Mouse (Mus musculus): ENCODE measurements around the gene Wdr92. TPM values are rescaled to one million over a fixed set of nuclear protein-coding genes. Genes with fewer than 3 reads are reported as not detected.
A peak's percentile ranks its signal among the peaks of the same experiment; 100 is the strongest.

The Wdr92 gene
- 19.9 and 21.9 TPM in 2 replicates for polyA plus RNA-seq (2015; fragmentation: Nextera tagmentation; extraction: Ambion mirVana)

DNA sequence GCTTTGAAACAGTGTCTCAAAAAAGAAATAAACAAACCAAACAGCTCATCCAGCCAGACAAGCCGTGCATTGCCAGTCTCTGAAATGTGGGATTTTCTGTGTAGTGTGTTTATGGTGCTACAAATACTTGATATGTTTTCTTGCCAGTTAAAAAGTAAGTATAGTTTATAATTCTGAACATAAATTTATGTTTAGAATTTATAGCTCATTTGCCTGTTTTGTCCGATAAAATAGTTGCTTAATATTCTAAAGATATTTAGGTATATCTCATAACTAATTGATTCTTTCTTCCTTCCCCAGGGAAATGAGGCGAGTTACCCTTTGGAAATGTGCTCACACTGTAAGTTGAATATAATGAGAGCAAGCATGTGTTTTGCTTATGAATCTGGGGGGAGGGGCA, at the start of gene Wdr92:
Gene Wdr92 (plus strand): TSS at position 301 of the 400 bp plus-strand sequence.
- Histone ChIP-seq H3K4me3 (no peak within 1 kb of the TSS), H3K4me2 (no peak within 1 kb of the TSS), H3K9me3 (replicated peaks) (no peaks in the 10 kb centered on the region), H3K27ac (no peak within 1 kb of the TSS), H3K4me1 (peaks cover 5% of the 10 kb centered on the region; the same call in 1 of the 2 replicates), H3K27me3 (no peaks in the 10 kb centered on the region), H3K9ac (no peak within 1 kb of the TSS), H3K36me3 (ENCODE audit: poor library complexity, severe bottlenecking) (no peaks in the 10 kb centered on the region; the same call in 1 of the 2 replicates)
- ATAC-seq, result no peak
- 83% methylated on average over 3 of the region's 3 CpGs for WGBS

DNA sequence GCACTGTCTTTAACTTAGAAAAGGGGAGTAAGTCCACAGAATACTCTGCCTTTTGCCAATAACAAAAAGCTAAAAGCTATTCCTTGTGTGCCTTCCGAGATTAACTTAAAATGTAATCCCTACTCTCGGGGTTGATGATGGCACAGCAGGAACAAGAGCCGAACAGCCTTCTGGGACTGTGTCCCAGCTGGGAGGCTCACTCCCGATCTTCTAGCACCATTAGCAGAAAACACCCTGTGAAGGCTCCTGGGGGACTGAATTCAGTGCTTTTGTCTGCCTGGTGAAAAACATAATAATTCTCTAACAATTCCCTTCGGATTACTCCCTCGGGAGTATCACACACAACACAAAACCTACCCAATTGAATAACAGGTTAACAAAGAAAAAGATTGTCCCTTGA, 46.3 kb upstream of the Wdr92 start:
- Histone ChIP-seq H3K27me3 (no peaks in the 10 kb centered on the region), H3K27ac (no peak overlapping the region), H3K9ac (no peak overlapping the region), H3K4me2 (no peak overlapping the region), H3K4me1 (no peaks in the 10 kb centered on the region), H3K36me3 (ENCODE audit: poor library complexity, severe bottlenecking) (no peaks in the 10 kb centered on the region), H3K9me3 (replicated peaks) (no peaks in the 10 kb centered on the region), H3K4me3 (no peak overlapping the region)
- 1% methylated on average over 6 of the region's 6 CpGs for WGBS
- no peak for ATAC-seq

DNA sequence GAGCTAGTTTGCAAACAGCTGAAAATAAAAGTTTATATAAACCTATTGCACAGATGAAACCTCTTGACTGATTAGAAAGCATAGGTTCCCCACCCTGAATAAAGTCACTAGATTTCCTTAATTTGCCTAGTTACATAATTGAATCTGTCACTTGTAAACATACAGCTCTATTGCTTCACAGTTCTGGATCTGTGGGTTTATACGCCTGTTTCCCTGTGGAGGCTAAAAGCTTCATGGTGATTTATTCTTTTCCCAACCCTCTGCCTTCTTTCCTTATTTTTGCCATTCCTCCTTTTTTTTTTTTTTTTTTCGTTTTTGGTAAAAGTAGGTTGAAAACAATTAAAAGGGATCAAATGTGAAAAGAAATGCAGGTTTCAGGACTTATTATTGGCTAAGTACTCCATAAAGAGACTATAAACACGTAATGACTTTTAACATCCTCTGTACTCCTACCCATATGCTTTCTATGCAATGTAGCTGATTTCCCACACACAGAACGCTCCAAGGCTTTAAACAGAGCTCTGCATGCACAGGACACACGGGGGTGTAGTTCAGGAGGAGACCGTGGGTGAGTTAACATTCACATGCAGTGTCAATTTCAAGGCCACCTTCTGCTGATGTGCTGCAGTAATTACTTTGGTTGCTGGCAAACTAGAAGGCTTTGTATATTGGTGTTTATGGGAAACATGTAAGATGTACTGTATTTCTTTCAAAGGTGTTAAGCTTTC, 43.4 kb upstream of the Wdr92 start:
- 72% methylated on average over 6 of the region's 6 CpGs for WGBS
- H3K9ac ChIP-seq, result no peak overlapping the region
- H3K4me2 ChIP-seq, result no peak overlapping the region
- H3K9me3 ChIP-seq (replicated peaks), result no peaks in the 10 kb centered on the region
- H3K4me1 ChIP-seq, result no peaks in the 10 kb centered on the region
- no peak overlapping the region for H3K27ac ChIP-seq
- no peaks in the 10 kb centered on the region for H3K36me3 ChIP-seq (ENCODE audit: poor library complexity, severe bottlenecking)
- no peak for ATAC-seq
- no peaks in the 10 kb centered on the region for H3K27me3 ChIP-seq
- H3K4me3 ChIP-seq, result no peak overlapping the region

DNA sequence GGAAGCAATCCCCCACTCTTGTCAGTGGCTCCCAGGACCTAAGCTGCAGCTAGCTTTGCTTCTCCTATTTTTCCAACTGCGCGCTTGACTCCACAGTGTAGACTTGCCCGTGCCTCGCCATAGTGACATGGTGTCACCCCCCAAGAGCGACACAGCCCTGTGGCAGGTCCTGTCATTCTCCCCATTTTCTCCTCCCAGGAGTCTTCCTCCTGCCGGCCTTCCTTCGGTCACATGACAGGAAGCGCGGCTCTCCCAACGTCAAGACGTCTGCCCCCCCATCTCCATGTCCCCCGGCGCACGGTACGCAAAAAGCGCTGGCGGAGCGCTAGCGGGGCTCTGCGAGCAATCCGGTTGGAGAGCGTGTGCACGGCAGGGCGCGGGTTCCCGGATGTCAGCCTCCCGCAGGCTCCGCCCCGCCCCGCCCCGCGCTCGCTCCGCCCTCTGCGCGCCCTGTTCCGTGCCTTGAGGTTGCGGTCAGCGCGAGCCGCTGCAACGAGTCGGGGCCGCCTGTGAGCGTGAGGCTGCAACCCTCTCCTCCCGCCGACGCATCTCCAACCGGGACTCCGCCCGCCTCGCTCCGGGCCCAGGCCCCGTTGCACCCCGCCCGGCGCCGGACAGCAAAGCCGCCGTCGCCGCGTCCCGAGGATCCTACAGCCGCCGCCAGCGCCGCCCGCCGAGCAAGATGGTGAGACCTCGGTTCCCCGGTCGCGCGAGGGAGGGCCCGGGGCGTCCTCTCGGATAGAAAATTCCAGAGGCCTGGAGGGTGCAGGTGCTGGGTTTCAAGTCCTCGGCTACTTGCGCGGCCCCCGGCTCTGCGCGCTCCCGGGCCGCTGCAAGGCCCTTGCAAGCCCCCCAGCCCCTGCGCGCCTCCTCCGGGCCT, 22.8 kb upstream of the Wdr92 start, which contains the start of gene Ppp3r1:
Gene Ppp3r1 (plus strand): TSS at position 406 of the 880 bp plus-strand sequence.
- H3K4me2 ChIP-seq, result peak within 1 kb of the TSS; percentile 72
- peaks cover 31% of the 10 kb centered on the region for H3K4me1 ChIP-seq
- peak within 1 kb of the TSS; percentile 96 for H3K4me3 ChIP-seq
- peak; percentile 98 for ATAC-seq
- peak within 1 kb of the TSS; percentile 93 for H3K27ac ChIP-seq
- H3K9ac ChIP-seq, result peak within 1 kb of the TSS; percentile 93
- H3K9me3 ChIP-seq (replicated peaks), result no peaks in the 10 kb centered on the region
- no peaks in the 10 kb centered on the region for H3K27me3 ChIP-seq
- H3K36me3 ChIP-seq (ENCODE audit: poor library complexity, severe bottlenecking), result no peaks in the 10 kb centered on the region
- WGBS, result under 1% methylated on average over 76 of the region's 89 CpGs

DNA sequence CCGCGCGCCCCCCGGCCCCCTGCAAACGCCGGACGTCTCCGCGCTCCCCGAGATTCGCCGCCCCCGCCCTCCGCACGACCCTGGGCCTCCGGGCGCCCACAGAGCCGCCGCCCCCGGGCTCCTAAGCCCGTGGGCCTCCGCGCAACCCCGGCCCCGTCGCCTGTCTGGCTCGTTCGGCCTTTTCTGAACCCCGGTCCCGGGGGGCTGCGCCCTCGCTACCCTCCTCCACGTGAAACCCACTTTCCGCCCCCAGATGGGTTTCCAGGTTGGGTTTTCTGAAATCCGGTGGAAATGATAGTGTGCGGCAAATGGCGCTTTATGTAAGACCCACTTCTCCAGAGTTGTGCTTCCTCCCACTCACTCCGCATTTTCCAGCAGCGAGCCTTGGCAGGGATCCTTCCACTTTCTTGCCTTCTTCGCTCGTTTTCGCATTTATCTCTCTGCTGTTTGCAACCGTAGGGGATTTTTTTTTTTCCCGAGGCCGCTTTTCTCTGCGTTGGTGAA, 22.1 kb upstream of the Wdr92 start:
- peak overlapping the region; percentile 93 for H3K9ac ChIP-seq
- WGBS, result under 1% methylated on average over 38 of the region's 46 CpGs
- H3K27me3 ChIP-seq, result no peaks in the 10 kb centered on the region
- H3K4me1 ChIP-seq, result peaks cover 33% of the 10 kb centered on the region
- H3K27ac ChIP-seq, result peak overlapping the region; percentile 93
- peak overlapping the region; percentile 96 for H3K4me3 ChIP-seq
- H3K9me3 ChIP-seq (replicated peaks), result no peaks in the 10 kb centered on the region
- peak overlapping the region; percentile 72 for H3K4me2 ChIP-seq
- ATAC-seq, result peak; percentile 41
- H3K36me3 ChIP-seq (ENCODE audit: poor library complexity, severe bottlenecking), result no peaks in the 10 kb centered on the region

DNA sequence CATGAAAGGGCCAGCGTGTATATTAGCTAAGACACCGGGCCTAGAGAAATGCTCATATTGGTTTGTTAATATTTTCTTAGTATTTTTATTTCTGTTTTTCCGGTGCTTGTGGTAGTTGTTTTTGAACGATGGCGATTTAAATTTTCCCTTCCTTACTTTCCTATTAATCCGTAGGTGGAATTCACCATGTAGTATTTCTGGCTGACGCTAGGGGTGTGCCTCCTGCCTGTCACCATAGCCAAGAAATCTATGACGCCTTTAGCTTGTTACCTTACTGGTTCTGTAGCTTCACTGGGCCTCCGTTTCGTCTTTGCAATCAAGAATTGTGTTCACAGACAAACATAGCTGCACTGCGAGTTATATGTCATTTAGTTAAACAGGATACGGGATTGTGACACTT, 21.7 kb upstream of the Wdr92 start:
- Histone ChIP-seq H3K9me3 (replicated peaks) (no peaks in the 10 kb centered on the region), H3K4me3 (peak overlapping the region; percentile 96), H3K36me3 (ENCODE audit: poor library complexity, severe bottlenecking) (no peaks in the 10 kb centered on the region), H3K9ac (peak overlapping the region; percentile 93), H3K4me1 (peaks cover 36% of the 10 kb centered on the region), H3K4me2 (peak overlapping the region; percentile 72), H3K27me3 (no peaks in the 10 kb centered on the region), H3K27ac (peak overlapping the region; percentile 93)
- ATAC-seq, result no peak
- WGBS, result under 1% methylated on average over 12 of the region's 12 CpGs

DNA sequence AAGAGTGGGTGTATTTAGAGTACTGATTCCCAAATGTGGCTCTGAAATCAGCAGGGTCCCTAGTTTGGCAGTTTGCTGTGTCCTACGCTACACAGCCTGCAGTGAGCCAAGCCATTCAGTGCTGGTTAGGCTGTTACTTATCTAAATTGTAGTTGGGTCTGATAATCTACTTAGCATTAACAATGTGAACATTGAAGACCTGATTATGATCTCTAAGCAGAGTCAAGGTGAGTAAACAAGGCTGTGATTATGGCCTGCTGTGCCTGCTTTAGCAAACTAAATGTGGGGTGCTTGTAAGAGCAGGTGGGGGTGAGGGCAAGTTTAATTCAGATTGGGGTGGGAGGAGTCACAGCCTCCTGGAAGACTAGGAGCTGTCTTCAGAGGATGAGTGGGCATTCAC, 18.0 kb upstream of the Wdr92 start:
- WGBS, result 50% methylated on average over 1 of the region's 1 CpGs
- H3K9ac ChIP-seq, result no peak overlapping the region
- H3K27ac ChIP-seq, result no peak overlapping the region
- H3K36me3 ChIP-seq (ENCODE audit: poor library complexity, severe bottlenecking), result no peaks in the 10 kb centered on the region
- no peak for ATAC-seq
- no peaks in the 10 kb centered on the region for H3K27me3 ChIP-seq
- H3K4me2 ChIP-seq, result no peak overlapping the region
- no peaks in the 10 kb centered on the region for H3K9me3 ChIP-seq (replicated peaks)
- H3K4me1 ChIP-seq, result peaks cover 36% of the 10 kb centered on the region
- no peak overlapping the region for H3K4me3 ChIP-seq

DNA sequence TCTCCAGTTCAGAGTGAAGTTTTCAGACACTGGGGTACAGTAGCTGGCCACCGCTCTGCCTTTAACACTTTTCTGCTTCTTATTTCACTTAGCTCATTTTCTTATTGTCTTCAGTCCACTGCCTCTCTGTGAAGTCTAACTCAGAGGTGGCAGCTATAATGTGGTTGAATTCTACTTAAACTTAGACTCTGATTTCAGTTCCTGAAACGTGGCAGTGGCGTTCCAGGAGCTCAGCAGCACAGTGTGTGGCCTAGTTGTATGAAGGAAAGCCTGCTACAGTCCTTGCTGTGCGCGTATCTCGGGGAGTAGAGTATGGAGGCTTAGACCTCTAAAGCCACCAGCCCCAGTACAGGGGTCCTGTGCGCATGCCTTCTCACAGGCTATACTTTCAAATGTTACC, 15.3 kb upstream of the Wdr92 start:
- no peaks in the 10 kb centered on the region for H3K9me3 ChIP-seq (replicated peaks)
- H3K9ac ChIP-seq, result no peak overlapping the region
- no peaks in the 10 kb centered on the region for H3K36me3 ChIP-seq (ENCODE audit: poor library complexity, severe bottlenecking)
- no peak overlapping the region for H3K27ac ChIP-seq
- ATAC-seq, result no peak
- H3K27me3 ChIP-seq, result no peaks in the 10 kb centered on the region
- WGBS, result 84% methylated on average over 7 of the region's 7 CpGs
- H3K4me1 ChIP-seq, result peaks cover 31% of the 10 kb centered on the region
- no peak overlapping the region for H3K4me2 ChIP-seq
- no peak overlapping the region for H3K4me3 ChIP-seq

DNA sequence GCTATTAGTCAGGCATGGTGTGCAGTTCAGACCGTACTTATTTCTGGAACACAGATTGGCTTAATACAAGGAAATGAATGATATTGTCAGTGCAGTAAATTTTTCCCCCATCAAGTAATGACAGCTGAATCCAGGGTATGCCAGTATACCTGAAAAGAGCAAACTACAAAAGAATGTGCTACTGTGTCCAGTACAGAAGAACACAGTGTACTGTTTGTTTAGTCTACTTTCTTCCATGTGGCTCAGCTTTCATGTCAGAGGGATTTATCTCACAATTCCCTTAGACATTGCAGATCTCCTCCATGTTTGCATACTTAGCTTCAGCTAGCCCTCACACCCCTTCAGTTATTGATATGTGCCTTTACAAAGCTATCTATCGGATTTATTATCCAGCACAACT, 12.6 kb upstream of the Wdr92 start:
- H3K4me1 ChIP-seq, result peaks cover 12% of the 10 kb centered on the region; the same call in 1 of the 2 replicates
- H3K9ac ChIP-seq, result no peak overlapping the region
- H3K27ac ChIP-seq, result no peak overlapping the region
- H3K9me3 ChIP-seq (replicated peaks), result peaks cover 5% of the 10 kb centered on the region; the same call in 1 of the 2 replicates
- H3K36me3 ChIP-seq (ENCODE audit: poor library complexity, severe bottlenecking), result peaks cover 11% of the 10 kb centered on the region
- no peak for ATAC-seq
- WGBS, result 82% methylated on average over 2 of the region's 2 CpGs
- no peak overlapping the region for H3K4me3 ChIP-seq
- H3K4me2 ChIP-seq, result no peak overlapping the region
- no peaks in the 10 kb centered on the region for H3K27me3 ChIP-seq

DNA sequence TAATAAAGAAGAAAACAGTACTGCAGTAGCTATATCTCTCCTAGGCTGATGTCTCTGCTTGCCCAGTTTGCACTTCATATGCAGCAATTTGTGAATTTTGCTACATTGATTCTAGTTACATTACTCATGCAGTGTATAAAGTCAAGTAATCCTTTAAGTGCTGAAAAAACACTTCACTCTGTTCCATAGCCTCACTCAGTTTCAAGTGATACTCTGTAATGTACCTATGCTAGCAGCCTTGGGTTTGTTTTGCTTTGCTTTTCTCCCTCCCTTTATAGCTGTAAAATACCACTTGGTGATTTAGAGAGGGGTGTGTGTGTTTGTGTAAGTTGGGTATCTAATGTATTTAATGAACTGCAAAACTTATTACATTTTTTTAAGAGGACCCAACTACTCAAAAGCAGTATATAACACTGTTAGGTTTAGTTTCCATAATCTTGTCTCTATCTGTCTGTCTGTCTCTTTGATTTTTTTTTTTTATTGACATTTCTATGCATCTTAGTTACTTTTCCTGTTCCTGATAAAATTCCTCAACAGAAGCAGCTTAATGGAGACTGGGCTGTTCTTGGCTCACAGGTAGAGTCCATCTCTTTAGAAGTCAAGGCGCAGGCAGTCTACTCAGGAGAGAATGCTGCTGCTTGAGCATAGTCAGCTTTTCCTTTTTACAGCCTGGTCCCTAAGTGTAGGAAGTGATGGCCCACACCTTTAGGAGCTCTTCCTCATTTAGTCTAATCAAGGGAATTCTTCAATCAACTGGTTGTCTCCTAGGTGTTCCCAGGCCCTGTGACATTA, 10.8 kb upstream of the Wdr92 start:
- Histone ChIP-seq H3K4me1 (peaks cover 8% of the 10 kb centered on the region; the same call in 1 of the 2 replicates), H3K4me3 (no peak overlapping the region), H3K36me3 (ENCODE audit: poor library complexity, severe bottlenecking) (peaks cover 11% of the 10 kb centered on the region), H3K9me3 (replicated peaks) (peaks cover 7% of the 10 kb centered on the region; the same call in 1 of the 2 replicates), H3K27me3 (no peaks in the 10 kb centered on the region), H3K4me2 (no peak overlapping the region), H3K27ac (no peak overlapping the region), H3K9ac (no peak overlapping the region)
- WGBS, result 97% methylated on average over 1 of the region's 1 CpGs
- no peak for ATAC-seq

DNA sequence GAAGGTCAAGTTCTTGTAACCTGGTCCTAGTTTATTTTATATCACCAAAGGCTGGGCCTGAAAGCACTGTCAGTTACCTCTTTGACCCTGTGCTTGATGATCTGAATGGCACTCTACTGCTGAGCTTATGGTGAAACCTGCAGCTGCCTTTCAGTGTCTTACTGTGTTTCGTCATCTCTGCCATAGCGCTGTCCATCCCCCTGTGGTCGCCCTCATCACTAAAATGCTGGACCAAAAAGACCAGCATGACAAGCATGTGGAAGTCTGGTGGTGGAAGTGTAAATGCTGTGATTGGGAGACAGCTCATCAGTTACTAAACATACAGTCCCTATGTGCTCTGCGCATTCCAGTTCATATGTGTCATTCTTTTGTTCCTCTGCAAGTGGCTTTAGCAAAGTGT, 9.6 kb upstream of the Wdr92 start:
- Histone ChIP-seq H3K4me2 (no peak overlapping the region), H3K27me3 (no peaks in the 10 kb centered on the region), H3K4me3 (no peak overlapping the region), H3K4me1 (peaks cover 8% of the 10 kb centered on the region; the same call in 1 of the 2 replicates), H3K9me3 (replicated peaks) (peaks cover 7% of the 10 kb centered on the region; the same call in 1 of the 2 replicates), H3K27ac (no peak overlapping the region), H3K9ac (no peak overlapping the region), H3K36me3 (ENCODE audit: poor library complexity, severe bottlenecking) (peaks cover 11% of the 10 kb centered on the region)
- no peak for ATAC-seq
- 98% methylated on average over 4 of the region's 4 CpGs for WGBS

Data from forebrain, embryonic 13.5 days (tissue).